Mouse (Mus musculus): ENCODE results near the gene Ppp4r1. TPM values are rescaled to one million over a fixed set of nuclear protein-coding genes. Genes with fewer than 3 reads are reported as not detected.

The Ppp4r1 gene
- polyA plus RNA-seq, 1 experiment from 2014 or later = 30.9 TPM

DNA sequence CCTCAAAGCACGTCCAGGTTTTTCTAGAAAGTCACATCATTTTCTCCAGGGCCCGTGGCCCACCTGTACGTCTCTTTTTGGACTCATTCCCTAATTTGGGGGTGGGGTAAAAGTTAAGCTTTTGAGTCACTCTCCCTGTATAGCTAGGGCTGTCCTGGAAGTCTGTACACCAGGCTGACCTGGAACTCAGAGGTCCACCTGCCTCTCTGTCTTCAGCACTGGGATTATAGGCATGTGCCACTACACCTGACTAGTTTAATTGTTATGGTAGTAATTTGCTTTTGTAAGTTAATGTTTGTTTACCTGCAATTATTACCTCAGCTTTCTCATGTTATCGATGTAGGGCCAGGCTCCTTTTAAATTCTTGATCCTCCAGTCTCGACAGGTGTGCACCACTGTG, 40.0 kb downstream of the Ppp4r1 start:
- no peak overlapping the region for H3K4me2 ChIP-seq (ENCODE audit: low read depth, low read length)
- H3K27me3 ChIP-seq (replicated peaks; ENCODE audit: control insufficient read depth, insufficient read depth, low read length) = no peaks in the 10 kb centered on the region
- no peak overlapping the region for H3K9ac ChIP-seq (ENCODE audit: low read depth, low read length)
- no peak overlapping the region for H3K4me3 ChIP-seq (ENCODE audit: low read length)
- H3K4me1 ChIP-seq (ENCODE audit: control insufficient read depth, insufficient read depth, low read length) = no peaks in the 10 kb centered on the region
- WGBS = 90% methylated on average over 5 of the region's 5 CpGs
- H3K27ac ChIP-seq (ENCODE audit: low read length) = no peak overlapping the region
- H3K9me3 ChIP-seq (ENCODE audit: control insufficient read depth, low read length) = no peaks in the 10 kb centered on the region
- peaks cover under 1% of the 10 kb centered on the region; the same call in 1 of the 2 replicates for H3K36me3 ChIP-seq (ENCODE audit: control insufficient read depth, insufficient read depth, low read length)
- ATAC-seq = no peak

- Histone ChIP-seq H3K27me3 (replicated peaks; ENCODE audit: control insufficient read depth, insufficient read depth, low read length) (no peaks in the 10 kb centered on the region), H3K9me3 (ENCODE audit: control insufficient read depth, low read length) (no peaks in the 10 kb centered on the region), H3K4me3 (ENCODE audit: low read length) (no peak overlapping the region), H3K36me3 (ENCODE audit: control insufficient read depth, insufficient read depth, low read length) (no peaks in the 10 kb centered on the region; the same call in 1 of the 2 replicates), H3K27ac (ENCODE audit: low read length) (no peak overlapping the region), H3K4me1 (ENCODE audit: control insufficient read depth, insufficient read depth, low read length) (0 out of 2 replicates have a peak, but pooled peaks cover 2% of the 10 kb centered on the region), H3K9ac (ENCODE audit: low read depth, low read length) (no peak overlapping the region), H3K4me2 (ENCODE audit: low read depth, low read length) (no peak overlapping the region)
- ATAC-seq = no peak
- WGBS = 90% methylated on average over 10 of the region's 10 CpGs
Measured at GRCm38 (mm10) chr17:65824246-65824645, 41.9 kb downstream of the Ppp4r1 start.

DNA sequence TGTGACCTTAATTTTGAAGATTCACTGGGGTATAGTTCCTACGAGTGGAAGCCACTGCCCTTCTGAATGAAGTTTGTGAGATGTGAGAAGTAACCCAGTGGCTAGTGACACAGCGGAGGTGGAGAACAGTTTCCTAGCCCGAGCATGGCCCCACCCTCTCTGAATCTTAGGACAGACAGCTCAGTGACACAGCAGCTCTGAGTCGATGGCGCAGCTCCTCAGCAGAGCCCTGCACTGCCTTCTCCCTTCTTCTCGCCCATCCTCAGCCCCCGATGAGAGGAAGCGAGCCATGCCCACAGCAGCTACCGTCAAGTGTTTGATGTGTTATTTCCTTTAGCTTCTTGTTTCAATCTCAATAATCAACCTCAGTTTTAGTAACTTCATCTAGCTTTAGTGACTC, 43.9 kb downstream of the Ppp4r1 start:
- H3K36me3 ChIP-seq (ENCODE audit: control insufficient read depth, insufficient read depth, low read length) = peaks cover 4% of the 10 kb centered on the region; the same call in 1 of the 2 replicates
- H3K9me3 ChIP-seq (ENCODE audit: control insufficient read depth, low read length) = no peaks in the 10 kb centered on the region
- 77% methylated on average over 9 of the region's 9 CpGs for WGBS
- H3K27ac ChIP-seq (ENCODE audit: low read length) = no peak overlapping the region
- H3K4me3 ChIP-seq (ENCODE audit: low read length) = no peak overlapping the region
- no peak for ATAC-seq
- no peaks in the 10 kb centered on the region for H3K27me3 ChIP-seq (replicated peaks; ENCODE audit: control insufficient read depth, insufficient read depth, low read length)
- 0 out of 2 replicates have a peak, but pooled peaks cover 2% of the 10 kb centered on the region for H3K4me1 ChIP-seq (ENCODE audit: control insufficient read depth, insufficient read depth, low read length)
- no peak overlapping the region for H3K4me2 ChIP-seq (ENCODE audit: low read depth, low read length)
- H3K9ac ChIP-seq (ENCODE audit: low read depth, low read length) = no peak overlapping the region

- ATAC-seq = no peak
- Histone ChIP-seq H3K9me3 (ENCODE audit: control insufficient read depth, low read length) (no peaks in the 10 kb centered on the region), H3K4me3 (ENCODE audit: low read length) (no peak overlapping the region), H3K4me2 (ENCODE audit: low read depth, low read length) (no peak overlapping the region), H3K4me1 (ENCODE audit: control insufficient read depth, insufficient read depth, low read length) (0 out of 2 replicates have a peak, but pooled peaks cover 2% of the 10 kb centered on the region), H3K27ac (ENCODE audit: low read length) (no peak overlapping the region), H3K27me3 (replicated peaks; ENCODE audit: control insufficient read depth, insufficient read depth, low read length) (no peaks in the 10 kb centered on the region), H3K9ac (ENCODE audit: low read depth, low read length) (no peak overlapping the region), H3K36me3 (ENCODE audit: control insufficient read depth, insufficient read depth, low read length) (peaks cover 9% of the 10 kb centered on the region; the same call in 1 of the 2 replicates)
- WGBS = 87% methylated on average over 16 of the region's 16 CpGs
Measured at GRCm38 (mm10) chr17:65827119-65827840, 44.9 kb downstream of the Ppp4r1 start.

- 94% methylated on average over 5 of the region's 5 CpGs for WGBS
- no peak overlapping the region for H3K4me3 ChIP-seq (ENCODE audit: low read length)
- H3K27ac ChIP-seq (ENCODE audit: low read length) = no peak overlapping the region
- no peaks in the 10 kb centered on the region for H3K9me3 ChIP-seq (ENCODE audit: control insufficient read depth, low read length)
- no peak for ATAC-seq
- H3K9ac ChIP-seq (ENCODE audit: low read depth, low read length) = no peak overlapping the region
- H3K4me1 ChIP-seq (ENCODE audit: control insufficient read depth, insufficient read depth, low read length) = 0 out of 2 replicates have a peak, but pooled peaks cover 2% of the 10 kb centered on the region
- H3K4me2 ChIP-seq (ENCODE audit: low read depth, low read length) = no peak overlapping the region
- peaks cover 9% of the 10 kb centered on the region; the same call in 1 of the 2 replicates for H3K36me3 ChIP-seq (ENCODE audit: control insufficient read depth, insufficient read depth, low read length)
- no peaks in the 10 kb centered on the region for H3K27me3 ChIP-seq (replicated peaks; ENCODE audit: control insufficient read depth, insufficient read depth, low read length)
Measured at GRCm38 (mm10) chr17:65827904-65828303, 45.5 kb downstream of the Ppp4r1 start.

GRCm38 (mm10) chr17:65828951-65829350, 46.6 kb downstream of the Ppp4r1 start:
- no peak overlapping the region for H3K4me3 ChIP-seq (ENCODE audit: low read length)
- peaks cover 12% of the 10 kb centered on the region; the same call in 1 of the 2 replicates for H3K36me3 ChIP-seq (ENCODE audit: control insufficient read depth, insufficient read depth, low read length)
- H3K4me2 ChIP-seq (ENCODE audit: low read depth, low read length) = no peak overlapping the region
- peak; percentile 73 for ATAC-seq
- H3K27ac ChIP-seq (ENCODE audit: low read length) = no peak overlapping the region
- no peak overlapping the region for H3K9ac ChIP-seq (ENCODE audit: low read depth, low read length)
- 0 out of 2 replicates have a peak, but pooled peaks cover 2% of the 10 kb centered on the region for H3K4me1 ChIP-seq (ENCODE audit: control insufficient read depth, insufficient read depth, low read length)
- WGBS = 84% methylated on average over 11 of the region's 11 CpGs
- no peaks in the 10 kb centered on the region for H3K9me3 ChIP-seq (ENCODE audit: control insufficient read depth, low read length)
- H3K27me3 ChIP-seq (replicated peaks; ENCODE audit: control insufficient read depth, insufficient read depth, low read length) = no peaks in the 10 kb centered on the region

DNA sequence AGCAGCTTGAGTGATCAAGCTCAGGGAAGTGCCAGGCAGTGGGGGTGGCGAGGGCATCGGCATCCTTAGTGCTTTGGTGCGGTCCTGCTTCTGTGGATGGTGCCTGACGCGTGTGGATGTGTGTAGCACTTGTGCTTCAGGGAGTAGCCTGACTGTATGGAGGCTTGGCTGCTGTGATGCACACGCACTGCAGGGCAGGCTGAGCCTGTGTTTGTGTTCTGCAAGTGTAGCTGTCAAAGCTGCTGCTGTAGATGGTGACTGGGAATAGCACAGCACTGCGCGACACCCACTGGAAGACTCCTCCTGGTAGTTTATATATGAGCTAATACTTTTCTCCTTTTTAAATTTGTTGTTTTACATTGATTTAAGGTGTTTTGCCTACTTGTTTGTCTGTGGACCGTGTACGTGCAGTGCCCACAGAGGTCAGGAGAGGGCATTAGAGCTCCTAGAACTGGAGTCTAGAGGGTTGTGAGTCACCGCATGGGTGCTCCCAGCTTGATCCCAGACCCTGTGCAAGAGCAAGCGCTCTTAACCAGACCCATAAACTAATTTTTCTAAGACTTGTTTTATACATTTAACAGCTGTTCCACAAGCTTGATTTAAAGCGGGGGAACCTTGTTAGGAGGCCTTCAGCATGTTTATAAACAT, 48.0 kb downstream of the Ppp4r1 start:
- Histone ChIP-seq H3K27me3 (replicated peaks; ENCODE audit: control insufficient read depth, insufficient read depth, low read length) (no peaks in the 10 kb centered on the region), H3K9me3 (ENCODE audit: control insufficient read depth, low read length) (no peaks in the 10 kb centered on the region), H3K4me3 (ENCODE audit: low read length) (no peak overlapping the region), H3K36me3 (ENCODE audit: control insufficient read depth, insufficient read depth, low read length) (peaks cover 13% of the 10 kb centered on the region; the same call in 1 of the 2 replicates), H3K4me1 (ENCODE audit: control insufficient read depth, insufficient read depth, low read length) (0 out of 2 replicates have a peak, but pooled peaks cover 2% of the 10 kb centered on the region), H3K9ac (ENCODE audit: low read depth, low read length) (no peak overlapping the region), H3K4me2 (ENCODE audit: low read depth, low read length) (no peak overlapping the region), H3K27ac (ENCODE audit: low read length) (no peak overlapping the region)
- 0 out of 2 replicates have a peak, but pooled peaks have one; percentile 54 for ATAC-seq
- WGBS = 78% methylated on average over 13 of the region's 13 CpGs

GRCm38 (mm10) chr17:65833891-65834290, 51.5 kb downstream of the Ppp4r1 start:
- H3K4me2 ChIP-seq (ENCODE audit: low read depth, low read length) = no peak overlapping the region
- 86% methylated on average over 3 of the region's 3 CpGs for WGBS
- H3K4me3 ChIP-seq (ENCODE audit: low read length) = no peak overlapping the region
- H3K9ac ChIP-seq (ENCODE audit: low read depth, low read length) = no peak overlapping the region
- no peaks in the 10 kb centered on the region for H3K9me3 ChIP-seq (ENCODE audit: control insufficient read depth, low read length)
- no peak overlapping the region for H3K27ac ChIP-seq (ENCODE audit: low read length)
- H3K4me1 ChIP-seq (ENCODE audit: control insufficient read depth, insufficient read depth, low read length) = 0 out of 2 replicates have a peak, but pooled peaks cover 2% of the 10 kb centered on the region
- H3K36me3 ChIP-seq (ENCODE audit: control insufficient read depth, insufficient read depth, low read length) = peaks cover 34% of the 10 kb centered on the region
- no peak for ATAC-seq
- no peaks in the 10 kb centered on the region for H3K27me3 ChIP-seq (replicated peaks; ENCODE audit: control insufficient read depth, insufficient read depth, low read length)

- Histone ChIP-seq H3K4me2 (ENCODE audit: low read depth, low read length) (no peak overlapping the region), H3K27me3 (replicated peaks; ENCODE audit: control insufficient read depth, insufficient read depth, low read length) (no peaks in the 10 kb centered on the region), H3K9me3 (ENCODE audit: control insufficient read depth, low read length) (no peaks in the 10 kb centered on the region), H3K27ac (ENCODE audit: low read length) (no peak overlapping the region), H3K4me1 (ENCODE audit: control insufficient read depth, insufficient read depth, low read length) (no peaks in the 10 kb centered on the region), H3K9ac (ENCODE audit: low read depth, low read length) (no peak overlapping the region), H3K36me3 (ENCODE audit: control insufficient read depth, insufficient read depth, low read length) (peaks cover 40% of the 10 kb centered on the region), H3K4me3 (ENCODE audit: low read length) (no peak overlapping the region)
- WGBS = 88% methylated on average over 3 of the region's 3 CpGs
- no peak for ATAC-seq
Measured at GRCm38 (mm10) chr17:65836746-65837145, 54.4 kb downstream of the Ppp4r1 start.
